Mouse (Mus musculus) megakaryocyte, embryonic 14.5 days (primary cell): Measurements from ENCODE around the gene Adam15.

Experiments used
- FLI1 ChIP-seq: IDR thresholded peaks from 2 replicates; pipeline ENCODE4 v1.6.1; 2012; ENCODE audit warnings: low read length, inconsistent platforms, mixed read lengths
- GATA1 ChIP-seq: IDR thresholded peaks from 3 replicates; pipeline ENCODE4 v1.6.1; 2012; ENCODE audit warnings: mixed read lengths, low read length, inconsistent platforms, borderline replicate concordance

DNA sequence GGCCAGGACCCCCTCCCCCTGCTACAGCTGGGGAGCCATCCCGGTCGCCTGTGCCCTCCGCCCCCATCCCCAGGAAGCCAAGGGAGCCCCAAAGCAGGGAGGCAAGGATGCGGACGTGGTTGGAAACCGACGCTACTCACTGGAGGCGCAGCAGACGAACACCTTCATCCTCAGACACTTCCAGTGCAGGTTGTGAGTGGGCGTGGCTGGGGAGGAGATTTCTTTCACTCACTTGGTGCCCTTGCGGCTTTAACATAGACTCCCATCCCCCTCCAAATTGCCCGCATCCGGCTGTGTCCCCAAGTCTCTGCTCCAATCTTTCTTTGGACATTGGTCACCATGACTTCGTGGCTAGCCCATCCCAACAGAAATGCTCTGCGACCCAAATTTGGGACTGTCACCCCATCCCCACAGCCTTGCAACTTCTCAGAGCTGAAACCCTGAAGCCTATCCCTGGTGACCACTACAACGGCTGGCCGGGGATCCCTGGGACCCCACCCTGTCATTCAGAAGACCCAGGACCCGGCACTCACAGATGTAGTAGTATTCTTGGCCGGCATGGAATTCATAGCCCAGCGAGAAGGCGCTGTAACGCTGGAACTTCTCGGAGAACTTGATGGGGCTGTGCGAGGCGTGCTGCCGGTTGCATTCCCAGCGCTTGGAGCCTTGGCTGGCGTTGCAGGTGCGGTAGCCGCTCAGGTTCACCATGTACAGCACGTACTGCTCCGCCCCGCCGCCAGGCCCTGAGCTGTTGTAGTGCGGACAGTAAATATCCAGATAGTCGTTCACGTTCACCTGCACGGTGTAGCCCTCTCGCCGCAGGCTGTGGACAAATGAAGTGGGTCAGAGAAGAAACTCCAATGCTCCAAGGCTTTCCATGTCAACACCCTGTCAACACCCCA lies 33.6 kb downstream of the Adam15 start:
- TF ChIP-seq GATA1 (no peak), FLI1 (no peak)
